Mouse (Mus musculus) small intestine, adult 2 months (tissue): ENCODE measurements around the gene Bmpr1b. TPM values are rescaled to one million over a fixed set of nuclear protein-coding genes. Genes with fewer than 3 reads are reported as not detected.

Experiments
- H3K27ac ChIP-seq: fragments of 200-500 bp; 2 replicates; pipeline ENCODE4 v1.5.1; 2012; ENCODE audit warnings: low read depth, low read length, control low read depth, inconsistent platforms; ENCODE audit not compliant: insufficient read depth
- H3K27me3 ChIP-seq: fragments of 200-500 bp; 2 replicates; pipeline ENCODE4 v1.6.1; 2012; ENCODE audit warnings: mild to moderate bottlenecking, moderate library complexity, low read length, inconsistent platforms; ENCODE audit not compliant: control insufficient read depth, insufficient read depth
- H3K36me3 ChIP-seq: fragments of 200-500 bp; 2 replicates; pipeline ENCODE4 v1.6.1; 2012; ENCODE audit warnings: mild to moderate bottlenecking, low read length, control low read depth, inconsistent platforms; ENCODE audit not compliant: control insufficient read depth, insufficient read depth
- H3K4me1 ChIP-seq: fragments of 200-500 bp; 2 replicates; pipeline ENCODE4 v1.6.1; 2012; ENCODE audit warnings: low read length, inconsistent platforms, mixed read lengths; ENCODE audit not compliant: control insufficient read depth, insufficient read depth, insufficient read length
- H3K4me3 ChIP-seq: fragments of 200-500 bp; 2 replicates; pipeline ENCODE4 v1.5.1; 2012; ENCODE audit warnings: low read depth, mild to moderate bottlenecking, control low read depth, inconsistent platforms, low read length, moderate library complexity
- CTCF ChIP-seq: fragments of 200-500 bp; IDR thresholded peaks from 2 replicates; pipeline ENCODE4 v1.5.1; 2012; ENCODE audit warnings: low read depth, mild to moderate bottlenecking, control low read depth, inconsistent platforms, low read length, moderate library complexity, mixed read lengths; ENCODE audit not compliant: insufficient replicate concordance, insufficient read length; ENCODE audit errors: extremely low read depth
- POLR2A ChIP-seq: fragments of 200-500 bp; IDR thresholded peaks from 2 replicates; pipeline ENCODE4 v1.6.1; 2012; ENCODE audit warnings: low read depth, mild to moderate bottlenecking, control low read depth, inconsistent platforms, low read length, moderate library complexity
- WGBS: fragments of 180-500 bp; shearing (Covaris S2); methylation state at CpG from one replicate; pipeline ENCODE4 v1.1.7; 2018; 5-methylcytosine and 5-hydroxymethylcytosine counted together
- polyA plus RNA-seq: library from polyadenylated mRNA; depleted of rRNA; stranded (reverse); fragments of >200 nt; gene quantifications from 2 replicates; pipeline ENCODE4 v1.2.3, GENCODE M21; 2012

Gene Bmpr1b
- polyA plus RNA-seq, 1 experiment, result not detected

- Histone ChIP-seq H3K27ac (no peak overlapping the region), H3K4me1 (no peaks in the 10 kb centered on the region), H3K4me3 (no peak overlapping the region), H3K36me3 (no peaks in the 10 kb centered on the region), H3K27me3 (no peaks in the 10 kb centered on the region)
- 53% methylated on average over 13 of the region's 13 CpGs for whole genome bisulfite sequencing
- TF ChIP-seq POLR2A (no peak), CTCF (no peak)
Observed at GRCm38 (mm10) chr3:141819331-141819941, 349.8 kb downstream of the Bmpr1b start.

GRCm38 (mm10) chr3:141818615-141819312 is 350.5 kb downstream of the Bmpr1b start:
- no peak overlapping the region for H3K27ac ChIP-seq
- WGBS, result 57% methylated on average over 3 of the region's 3 CpGs
- H3K4me3 ChIP-seq, result no peak overlapping the region

DNA sequence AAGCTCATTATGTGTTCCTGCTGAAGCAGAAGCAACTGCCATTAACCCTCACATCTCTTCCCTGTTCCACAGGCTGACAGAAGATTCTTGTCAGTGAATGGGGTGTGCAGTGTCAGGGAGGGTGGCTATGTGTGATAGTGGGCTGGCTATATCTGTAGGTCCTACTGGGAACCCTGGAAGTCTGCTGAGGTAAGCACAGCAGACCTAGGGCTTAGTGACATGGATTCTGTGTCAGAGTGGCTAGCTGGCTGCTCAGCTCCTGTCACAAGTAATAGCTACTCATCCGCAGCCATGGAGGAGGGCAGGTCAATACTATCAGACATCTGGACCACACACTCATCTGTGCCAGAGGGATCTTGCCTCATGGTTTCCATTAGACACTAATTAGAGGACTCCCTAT is 354.4 kb downstream of the Bmpr1b start:
- no peaks in the 10 kb centered on the region for H3K4me1 ChIP-seq
- TF ChIP-seq CTCF (no peak), POLR2A (no peak)
- WGBS, result 83% methylated on average over 1 of the region's 1 CpGs
- no peak overlapping the region for H3K27ac ChIP-seq
- H3K27me3 ChIP-seq, result no peaks in the 10 kb centered on the region
- no peak overlapping the region for H3K4me3 ChIP-seq
- no peaks in the 10 kb centered on the region for H3K36me3 ChIP-seq

More at GRCm38 (mm10) chr3:141818615-141819312, 350.5 kb downstream of the Bmpr1b start:
- no peaks in the 10 kb centered on the region for H3K36me3 ChIP-seq
- TF ChIP-seq POLR2A (no peak), CTCF (no peak)
- no peaks in the 10 kb centered on the region for H3K27me3 ChIP-seq
- H3K4me1 ChIP-seq, result no peaks in the 10 kb centered on the region

DNA sequence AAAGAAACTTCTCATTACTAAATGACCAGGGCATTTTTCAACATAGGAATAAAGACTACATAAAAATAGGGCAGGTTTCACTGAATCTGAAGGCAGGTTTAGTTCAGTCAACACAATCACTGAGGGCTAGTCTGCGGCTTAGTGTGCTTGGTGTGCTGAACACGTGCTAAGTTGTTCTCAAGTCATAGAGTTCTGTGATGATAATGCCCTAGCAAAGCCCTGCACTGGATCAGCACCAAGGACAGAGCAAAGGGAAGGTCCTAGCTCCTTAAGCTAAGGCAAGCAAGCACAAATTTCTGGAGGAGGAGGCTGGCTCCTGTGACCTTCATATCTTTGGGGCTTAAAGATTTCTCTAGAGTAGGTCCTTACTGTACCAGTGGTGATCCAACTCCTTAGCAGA is 357.9 kb downstream of the Bmpr1b start:
- H3K4me1 ChIP-seq, result no peaks in the 10 kb centered on the region
- H3K4me3 ChIP-seq, result no peak overlapping the region
- no peaks in the 10 kb centered on the region for H3K27me3 ChIP-seq
- H3K36me3 ChIP-seq, result no peaks in the 10 kb centered on the region
- WGBS, result 15% methylated on average over 2 of the region's 2 CpGs
- no peak overlapping the region for H3K27ac ChIP-seq
- TF ChIP-seq CTCF (no peak), POLR2A (no peak)

- no peak overlapping the region for H3K4me3 ChIP-seq
- H3K27ac ChIP-seq, result no peak overlapping the region
- no peak for TF ChIP-seq POLR2A
- TF ChIP-seq CTCF, result no peak
- no peaks in the 10 kb centered on the region for H3K27me3 ChIP-seq
- no peaks in the 10 kb centered on the region for H3K4me1 ChIP-seq
- 60% methylated on average over 7 of the region's 7 CpGs for WGBS
- no peaks in the 10 kb centered on the region for H3K36me3 ChIP-seq
Observed at GRCm38 (mm10) chr3:141810944-141811343, 358.3 kb downstream of the Bmpr1b start.

DNA sequence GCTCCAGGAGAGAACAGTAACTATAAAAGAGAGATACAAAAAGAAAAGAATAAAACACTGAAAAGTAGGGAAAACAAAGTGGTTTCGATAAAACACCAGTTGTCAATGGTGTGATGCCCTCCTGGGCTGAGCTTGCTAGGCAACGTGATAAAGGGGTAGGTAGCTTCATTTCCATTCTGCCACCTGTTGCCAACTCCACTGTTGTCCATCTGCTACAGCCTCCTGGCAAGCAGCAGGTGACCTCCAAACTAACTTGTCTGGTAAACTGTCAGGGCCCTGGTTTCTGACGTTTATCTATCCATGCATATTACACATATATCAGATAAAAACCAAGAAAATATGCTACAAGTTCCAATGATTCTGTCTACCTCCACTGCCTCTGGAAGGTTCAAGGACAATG is 359.6 kb downstream of the Bmpr1b start:
- TF ChIP-seq CTCF (no peak), POLR2A (no peak)
- Histone ChIP-seq H3K4me3 (no peak overlapping the region), H3K27me3 (no peaks in the 10 kb centered on the region), H3K27ac (no peak overlapping the region), H3K4me1 (no peaks in the 10 kb centered on the region), H3K36me3 (no peaks in the 10 kb centered on the region)
- 73% methylated on average over 3 of the region's 3 CpGs for WGBS

DNA sequence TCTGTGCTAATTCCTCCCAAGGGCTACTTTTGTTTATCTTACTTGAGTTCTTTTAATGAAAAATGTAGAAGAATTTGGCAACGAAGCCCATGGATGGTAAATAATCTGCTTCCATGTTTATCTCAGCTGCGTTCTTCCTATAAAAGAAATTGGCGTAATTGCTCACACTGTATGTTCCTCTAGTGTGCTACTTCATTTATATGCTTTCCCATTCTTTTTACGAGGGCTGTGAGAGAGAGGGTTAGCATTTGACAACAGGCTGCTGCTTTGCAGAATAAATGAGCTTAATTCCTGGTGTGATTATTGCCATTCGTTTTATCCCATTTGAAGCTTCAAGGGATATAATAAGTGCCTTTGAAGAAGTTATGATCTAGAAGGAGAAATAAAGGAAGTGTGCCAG is 365.1 kb downstream of the Bmpr1b start:
- H3K4me3 ChIP-seq, result no peak overlapping the region
- H3K27me3 ChIP-seq, result no peaks in the 10 kb centered on the region
- no peaks in the 10 kb centered on the region for H3K36me3 ChIP-seq
- no peaks in the 10 kb centered on the region for H3K4me1 ChIP-seq
- TF ChIP-seq POLR2A (no peak), CTCF (no peak)
- H3K27ac ChIP-seq, result no peak overlapping the region
- WGBS, result 73% methylated on average over 5 of the region's 5 CpGs
